Mouse (Mus musculus): ENCODE measurements around the gene Lrp8.

- no peak for TF ChIP-seq CTCF (conservative IDR thresholded peaks at IDR 0.05 in 1 of 2, IDR thresholded peaks at IDR 0.05 in 1 of 2; ENCODE audit: low read depth in 2 of 2, low read length in 2 of 2)
- no peak for TF ChIP-seq CHD2 (IDR thresholded peaks at IDR 0.05; ENCODE audit: low read length)
- TF ChIP-seq ETS1 (conservative IDR thresholded peaks at IDR 0.05; ENCODE audit: low read depth, low read length), result no peak
- no peak for TF ChIP-seq ZNF384 (IDR thresholded peaks at IDR 0.05; ENCODE audit: low read depth, low read length)
These were observed 41.6 kb downstream of the Lrp8 start for GRCm38 (mm10) chr4:107843687-107844086.
